Mouse (Mus musculus) frontal cortex, postnatal 36 days (tissue): Measurements from ENCODE around the gene Mitf.

ENCODE experiments used
- DNase-seq, 2 experiments: peaks; one replicate each; pipeline ENCODE4 v3.0.0; 2022; ENCODE audit warnings: low spot score in 2 of 2

Gene Mitf

DNA sequence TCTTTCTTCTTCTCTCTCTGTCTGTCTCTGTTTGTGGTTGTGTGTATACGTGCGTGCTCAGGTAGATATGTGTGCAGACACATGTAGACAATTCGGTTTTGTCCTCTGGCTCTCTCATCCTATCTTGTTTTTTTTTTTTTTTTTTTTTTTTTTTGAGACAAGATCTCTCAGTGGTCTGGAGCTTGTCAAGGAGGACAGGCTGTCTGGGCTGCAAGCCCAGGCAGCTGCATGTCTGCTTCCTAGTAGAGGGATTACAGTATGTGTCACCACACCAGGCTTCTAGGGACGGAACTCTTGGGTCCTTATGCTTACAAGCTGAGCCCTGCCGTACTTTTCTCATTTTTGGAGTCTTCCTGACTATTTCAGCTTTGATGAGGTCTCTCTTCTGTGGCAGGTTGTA is 73.5 kb downstream of the Mitf start:
- DNase-seq: no peak

GRCm38 (mm10) chr6:97881935-97882334 is 75.1 kb downstream of the Mitf start:
- no peak for DNase-seq

DNA sequence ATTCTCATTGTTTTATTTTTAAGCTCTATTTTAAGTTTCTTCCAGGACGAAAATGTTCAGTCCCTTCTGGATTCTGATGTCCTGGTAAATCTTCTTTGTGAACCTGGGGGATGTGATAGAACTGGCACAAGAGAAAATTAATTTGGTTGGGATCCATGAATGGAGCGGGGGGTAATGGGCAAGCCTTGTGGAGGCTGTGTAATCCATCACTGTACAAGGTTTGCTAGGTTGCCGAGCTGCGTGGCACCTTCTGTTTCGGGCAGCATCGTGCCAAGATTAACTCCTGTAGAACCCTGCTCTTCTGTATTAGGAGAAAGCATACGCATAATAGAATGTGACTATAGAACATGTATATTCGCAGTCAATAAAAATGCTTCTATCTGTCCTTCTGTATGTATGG is 76.1 kb downstream of the Mitf start:
- DNase-seq: no peak

DNA sequence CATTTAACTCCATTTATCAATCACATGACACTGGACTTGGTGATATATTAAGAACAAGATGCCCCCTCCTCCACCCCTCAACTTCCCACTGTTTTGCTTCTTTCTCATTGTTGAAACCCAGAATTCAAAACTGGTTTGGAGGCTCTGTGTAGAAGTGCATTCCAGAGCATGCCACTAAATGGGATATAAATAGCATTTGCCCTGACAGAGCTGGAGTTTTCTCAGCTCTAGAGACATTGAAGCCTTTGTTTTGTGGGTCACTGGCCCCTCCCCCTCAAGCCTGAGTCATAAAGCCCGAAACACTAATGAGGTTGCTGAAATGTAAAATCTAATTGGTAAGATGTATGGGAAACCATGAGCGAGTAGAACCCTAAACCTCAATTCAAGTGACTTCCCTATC is 76.6 kb downstream of the Mitf start:
- DNase-seq: no peak

DNA sequence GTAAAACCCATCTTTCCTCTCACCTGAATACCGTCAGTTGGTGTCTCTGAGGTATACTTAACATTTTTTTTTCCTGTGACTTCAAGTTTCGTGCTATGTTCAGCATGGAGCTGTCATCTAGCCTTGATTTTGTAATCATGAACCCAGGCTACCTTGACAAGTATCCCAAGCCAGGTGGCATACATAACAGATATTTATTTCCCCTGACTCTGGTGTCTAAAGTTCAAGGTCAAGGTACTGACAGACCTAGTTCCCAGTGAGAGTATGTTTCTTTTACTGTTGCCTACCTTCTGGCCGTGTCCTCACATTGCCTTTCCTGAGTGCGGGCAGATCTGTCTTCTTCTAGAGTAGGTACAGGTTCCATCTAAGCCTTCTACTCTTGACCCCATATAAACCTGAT is 78.1 kb downstream of the Mitf start:
- no peak for DNase-seq

DNA sequence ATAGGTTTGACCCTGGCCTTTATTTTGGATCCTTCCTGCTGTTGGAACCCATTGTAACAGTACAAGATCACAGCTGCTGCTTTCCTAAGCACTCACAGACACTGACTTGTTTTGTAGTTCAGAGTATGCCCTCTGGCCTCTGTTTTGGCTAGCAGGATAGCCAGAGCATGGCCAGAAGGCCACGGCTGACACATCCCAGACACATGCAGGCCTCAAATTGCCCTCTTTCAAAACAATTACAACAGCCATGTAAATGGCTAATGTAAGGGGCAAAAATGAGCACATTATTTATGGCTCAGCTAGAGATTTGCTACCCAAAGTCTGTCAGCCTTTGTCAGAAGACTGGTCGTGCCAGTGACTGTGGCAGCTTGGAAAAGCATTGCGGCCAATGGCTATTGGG is 78.8 kb downstream of the Mitf start:
- DNase-seq: no peak

DNA sequence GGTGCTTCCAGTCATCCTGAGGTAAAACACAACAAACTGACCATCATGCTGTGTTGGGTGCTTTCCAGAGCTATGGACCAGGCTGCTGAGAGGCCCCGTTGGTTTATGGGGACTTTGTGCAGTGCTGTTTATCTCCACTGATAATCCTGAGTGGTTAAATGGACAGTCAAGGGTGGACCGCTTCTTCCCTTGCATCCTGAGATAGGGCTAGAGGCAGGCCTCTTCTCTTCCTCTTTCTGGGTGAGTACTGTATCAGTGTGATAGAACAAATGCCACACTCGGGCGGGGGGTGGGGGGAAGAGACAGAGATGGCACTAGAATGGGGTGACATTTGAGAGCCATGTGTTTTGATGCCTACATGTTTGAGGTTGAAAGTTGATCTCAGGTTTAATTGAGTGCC is 81.0 kb downstream of the Mitf start:
- DNase-seq: no peak

GRCm38 (mm10) chr6:97888596-97888995 is 81.7 kb downstream of the Mitf start:
- no peak for DNase-seq

DNA sequence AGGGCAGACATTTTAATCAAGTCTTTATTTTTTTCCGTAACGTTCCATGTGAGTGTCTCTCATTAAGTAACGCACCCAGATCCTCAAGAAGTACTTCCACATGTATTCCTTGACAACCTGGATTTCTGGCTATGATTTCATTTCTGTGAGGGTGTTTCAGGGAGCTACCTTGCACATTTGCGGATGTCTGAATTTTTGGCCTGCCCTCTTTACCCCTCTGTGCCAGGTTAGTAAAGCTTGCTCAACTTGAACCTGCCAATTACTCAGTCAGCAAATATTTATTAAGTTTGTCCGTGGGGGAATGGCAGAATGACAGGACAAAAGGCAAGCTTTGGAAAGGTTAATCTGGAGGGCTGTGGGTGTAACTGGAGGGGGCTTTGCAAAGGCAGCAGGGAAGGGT is 86.7 kb downstream of the Mitf start:
- DNase-seq: no peak

- no peak for DNase-seq
Observed at GRCm38 (mm10) chr6:97897191-97897590, 90.3 kb downstream of the Mitf start.

- no peak for DNase-seq
Observed at GRCm38 (mm10) chr6:97898085-97898484, 91.2 kb downstream of the Mitf start.

DNA sequence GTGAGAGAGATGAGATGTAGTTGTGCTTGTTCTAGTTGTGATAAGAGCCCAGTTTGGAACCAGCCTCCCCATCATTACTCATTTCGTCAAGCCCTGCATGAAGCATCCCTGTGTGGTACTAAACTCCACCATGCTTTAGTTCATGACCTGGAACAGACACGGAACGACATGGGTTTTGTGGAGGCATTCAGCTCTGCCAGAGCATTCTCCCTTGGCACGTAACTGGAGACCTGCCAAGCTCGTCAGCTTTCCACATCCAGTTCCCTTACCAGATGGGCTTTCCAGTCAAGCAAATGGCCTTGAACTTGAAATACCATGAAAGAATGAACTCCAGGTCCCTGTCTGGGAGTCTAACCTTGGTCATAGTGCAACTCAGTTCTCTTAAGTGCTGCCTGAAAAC is 94.7 kb downstream of the Mitf start:
- no peak for DNase-seq

- no peak for DNase-seq
Observed at GRCm38 (mm10) chr6:97902205-97902604, 95.4 kb downstream of the Mitf start.

DNA sequence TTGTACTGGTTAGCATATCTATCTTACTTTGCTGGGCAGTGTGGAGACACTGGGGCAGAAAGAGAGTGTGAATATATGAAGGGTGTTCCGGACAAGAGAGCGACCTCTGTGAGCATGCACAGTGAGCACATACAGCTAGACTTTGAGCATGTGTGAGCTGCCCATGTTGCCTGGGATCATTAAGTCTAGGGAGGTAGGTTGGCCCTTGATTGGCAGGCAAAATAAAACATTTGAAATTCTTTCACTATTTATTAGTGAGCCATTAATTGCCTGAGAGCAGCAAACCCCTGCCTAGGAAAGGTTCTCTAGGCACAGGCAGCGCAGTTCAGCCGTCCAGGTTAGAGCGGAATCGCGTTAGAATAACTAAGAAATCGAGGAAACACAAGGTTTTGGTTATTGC is 107.9 kb downstream of the Mitf start:
- no peak for DNase-seq

DNA sequence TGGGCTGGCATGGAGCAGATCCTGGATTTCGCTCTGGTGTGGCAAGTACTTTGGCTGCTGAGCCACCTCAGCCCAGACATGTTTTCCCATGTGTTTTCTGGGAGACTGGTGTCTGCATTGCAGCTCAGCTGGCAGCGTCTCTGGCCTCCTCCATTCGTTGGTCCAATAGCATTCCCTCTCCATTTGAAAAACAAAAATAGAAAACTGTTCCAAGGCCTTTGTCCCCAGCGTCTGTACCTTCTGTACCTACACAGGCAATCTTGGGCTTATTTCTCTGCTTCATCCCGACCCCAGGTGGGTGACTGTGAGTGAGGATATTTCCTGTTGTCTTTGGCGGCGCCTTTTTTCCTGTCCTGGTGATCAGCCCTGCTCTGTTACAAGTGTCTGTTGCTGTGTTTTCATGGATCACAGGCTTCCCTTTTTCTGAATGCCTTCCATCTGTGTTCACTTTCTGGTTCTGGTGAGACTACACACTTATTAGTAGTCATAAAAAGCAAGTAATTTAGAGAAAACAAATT is 109.6 kb downstream of the Mitf start:
- DNase-seq: no peak

- DNase-seq: no peak
Observed at GRCm38 (mm10) chr6:97918051-97918450, 111.2 kb downstream of the Mitf start.

GRCm38 (mm10) chr6:97918481-97918880 is 111.6 kb downstream of the Mitf start:
- DNase-seq: no peak

DNA sequence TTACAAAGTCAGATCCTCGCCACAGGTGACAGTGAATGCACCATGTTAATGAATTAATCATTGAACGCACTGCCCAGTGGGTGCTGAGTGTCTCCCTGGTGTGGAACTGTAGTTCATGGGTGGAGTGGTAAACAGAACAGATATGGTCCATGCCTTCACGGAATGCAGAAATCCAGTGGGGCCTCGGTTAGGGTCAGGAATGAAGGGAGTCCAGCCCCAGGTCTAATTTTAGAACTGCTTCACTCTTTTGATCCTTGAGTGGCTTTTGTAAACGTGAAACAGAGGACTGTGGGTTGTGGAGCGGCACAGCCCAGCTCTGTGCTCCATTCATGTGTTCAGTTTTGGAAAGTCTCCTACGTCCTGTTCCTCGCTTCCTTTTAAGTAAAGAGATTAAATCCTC is 112.4 kb downstream of the Mitf start:
- no peak for DNase-seq

DNA sequence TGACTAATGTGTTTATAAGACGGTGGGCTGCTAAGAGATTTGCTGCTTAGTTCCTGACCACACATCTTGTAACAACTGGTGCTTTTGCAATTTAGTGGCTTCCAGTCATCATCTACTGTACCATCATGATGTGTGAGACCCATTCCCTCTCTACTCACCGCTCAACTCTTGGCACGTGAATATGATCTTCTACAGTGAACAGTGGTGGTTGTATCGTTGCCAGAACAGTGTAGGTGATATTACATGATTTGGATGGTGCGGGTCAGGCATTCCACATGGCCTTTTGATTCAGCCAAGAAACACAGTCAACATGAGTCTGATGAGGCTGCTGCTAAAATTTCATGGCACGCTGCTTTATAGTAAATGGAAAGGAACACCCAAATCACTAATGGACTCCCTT is 114.7 kb downstream of the Mitf start:
- DNase-seq: no peak

DNA sequence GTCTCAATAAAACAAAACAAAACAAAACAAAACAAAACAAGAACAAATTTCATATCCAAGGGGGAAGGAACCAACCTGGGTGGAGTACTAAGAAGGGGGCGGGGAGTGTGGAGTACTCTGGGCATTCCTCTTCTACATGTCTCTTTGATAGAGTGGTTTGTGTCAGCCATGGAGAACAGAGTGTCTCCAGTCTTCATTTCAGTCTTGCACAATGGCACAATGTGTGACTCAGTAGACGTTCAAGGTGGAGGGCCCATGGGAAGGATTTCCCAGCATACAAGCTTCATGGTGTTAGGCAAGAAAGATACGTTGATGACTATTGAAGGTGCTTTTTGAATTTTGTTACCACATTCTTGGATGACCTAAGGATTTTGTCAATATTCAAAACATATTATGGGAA is 117.4 kb downstream of the Mitf start:
- no peak for DNase-seq

DNA sequence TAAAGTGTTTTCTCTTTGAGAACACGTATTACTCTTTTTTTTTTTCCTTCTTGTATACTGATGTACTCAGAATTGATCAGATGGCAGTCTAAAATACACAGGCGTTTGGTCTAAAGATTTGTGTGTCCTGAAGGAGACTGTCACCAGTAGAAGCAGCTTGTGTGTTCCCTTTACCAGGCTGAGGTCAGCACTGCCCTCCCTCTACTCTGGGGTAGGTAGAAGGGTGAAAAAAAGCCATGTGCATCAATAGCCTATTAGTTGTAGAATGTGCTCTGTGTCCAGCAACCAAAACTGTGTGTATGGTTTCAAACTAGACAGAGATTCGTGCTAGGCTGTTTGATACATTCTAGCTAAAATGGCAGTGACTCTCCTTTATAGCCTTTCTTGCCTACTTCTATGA is 122.2 kb downstream of the Mitf start:
- no peak for DNase-seq

GRCm38 (mm10) chr6:97929466-97929865 is 122.6 kb downstream of the Mitf start:
- no peak for DNase-seq

DNA sequence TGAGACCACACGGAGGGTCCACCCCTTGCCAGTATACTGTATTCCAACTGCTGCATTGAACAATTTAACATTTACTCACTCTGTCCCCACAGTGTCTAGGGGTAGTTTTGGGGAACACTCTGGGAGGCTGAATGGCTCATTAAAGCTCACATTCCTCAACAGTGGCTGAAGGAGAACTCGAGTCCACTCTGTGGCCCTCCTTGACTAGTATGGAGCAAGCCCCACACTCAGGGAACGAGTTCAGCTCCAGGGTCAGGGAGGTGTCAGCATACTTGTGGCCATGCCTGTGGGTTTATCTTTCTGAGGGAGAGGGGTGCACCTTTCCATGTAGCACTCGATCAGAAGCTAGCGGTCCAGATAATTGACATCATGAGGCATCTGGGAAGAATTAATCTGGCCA is 130.3 kb downstream of the Mitf start:
- DNase-seq: no peak

GRCm38 (mm10) chr6:97937897-97938614 is 131.2 kb downstream of the Mitf start:
- DNase-seq: no peak
